Mouse (Mus musculus): Measurements from ENCODE around the gene Cpsf4.
"Not testable (repeated sequence)": the region's sequence is repeated elsewhere in the genome, so short reads cannot be mapped to it uniquely, and the experiment has no call there.

Cpsf4 gene

DNA sequence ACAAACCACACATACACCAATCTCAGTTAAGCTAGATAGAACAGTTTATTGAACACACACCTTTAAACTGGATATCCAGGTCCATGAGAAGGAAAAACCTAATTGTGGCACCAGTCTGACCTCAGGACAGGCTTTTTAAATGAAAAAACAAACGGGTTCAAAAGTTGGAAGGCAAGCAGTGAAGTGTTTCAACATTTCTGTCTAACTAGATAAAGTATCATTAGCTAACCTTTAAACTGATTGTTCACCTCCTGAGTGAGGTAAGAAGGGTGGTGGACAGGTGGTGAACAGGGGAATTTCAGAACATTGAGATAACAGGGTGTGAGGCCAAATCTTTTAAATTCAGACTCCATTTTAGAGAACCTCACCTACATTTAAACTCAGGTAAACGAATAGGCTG is 59.4 kb downstream of the Cpsf4 start:
- DNase-seq = no peak

DNA sequence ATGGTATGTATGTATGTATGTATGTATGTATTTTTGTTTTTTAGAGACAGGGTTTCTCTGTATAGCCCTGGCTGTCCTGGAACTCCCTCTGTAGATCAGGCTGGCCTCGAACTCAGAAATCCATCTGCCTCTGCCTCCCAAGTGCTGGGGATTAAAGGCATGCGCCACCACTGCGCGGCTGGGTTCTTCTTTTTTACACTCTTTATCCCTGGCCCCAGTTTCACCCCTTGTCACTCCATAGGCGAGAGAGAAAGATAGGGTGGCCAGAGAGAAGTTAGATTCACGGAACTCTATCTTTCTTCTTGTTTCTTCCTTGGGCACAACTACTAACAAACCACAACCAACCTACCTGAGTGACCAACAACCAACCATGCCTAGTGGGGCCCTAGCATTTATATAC is 62.3 kb downstream of the Cpsf4 start:
- not testable (repeated sequence) for DNase-seq

DNA sequence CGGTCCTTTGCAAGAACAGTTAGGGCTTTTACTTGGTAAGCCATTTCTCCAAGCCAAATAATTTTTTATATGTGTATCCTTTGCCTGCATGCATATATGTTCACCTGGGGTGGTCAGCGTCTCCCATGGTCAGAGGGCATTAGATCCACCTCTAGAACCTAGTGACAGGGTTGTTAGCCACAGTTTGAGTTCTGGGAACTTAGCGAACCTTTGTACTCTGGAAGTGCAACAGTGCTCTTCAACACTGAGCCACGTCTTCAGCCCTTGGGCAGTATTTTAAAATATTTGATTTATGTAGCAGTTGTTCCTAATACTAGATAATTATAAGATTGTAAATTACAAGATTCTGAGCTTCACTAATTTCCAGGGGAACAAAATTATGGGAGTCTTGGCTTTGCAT is 63.6 kb downstream of the Cpsf4 start:
- DNase-seq = peak; percentile 29 to 32

DNA sequence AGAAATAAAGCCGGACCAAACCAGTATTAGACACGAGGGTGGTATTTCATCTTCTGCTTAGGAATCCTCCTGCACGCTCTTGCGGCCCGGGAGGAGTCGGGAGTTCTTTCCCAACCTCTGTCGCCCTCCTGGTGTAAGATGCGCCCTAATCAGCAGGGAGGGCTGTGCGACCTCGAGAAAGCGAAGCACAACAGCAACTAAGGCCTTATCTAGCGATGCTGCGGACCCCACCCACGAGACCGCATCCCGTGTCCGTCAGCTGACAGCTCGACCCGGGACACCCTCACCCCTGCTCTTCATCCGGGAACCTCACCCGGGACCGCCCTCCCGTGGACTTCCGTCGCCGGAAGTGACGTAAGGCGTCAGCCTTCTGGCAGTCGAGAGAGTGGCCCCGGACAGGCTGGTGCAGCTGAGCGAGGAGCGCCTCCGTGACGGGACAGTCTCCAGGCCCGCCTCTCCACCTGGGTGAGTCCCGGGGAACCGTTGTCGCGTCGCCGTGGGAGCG is 64.4 kb downstream of the Cpsf4 start, which contains the start of gene Zfp655:
Gene Zfp655, plus strand, starts transcription at position 349 of the 505 bp plus-strand sequence.
- peak; percentile 97 to 98 for DNase-seq

Data from kidney, postnatal 36 days (tissue).